Mouse (Mus musculus): ENCODE measurements at regions not wholly inside any gene's neighbourhood (a gene's known extent, or its start where the extent isn't known, plus 50 kb on each side); places are given as distances from the start of the nearest gene placed in this dataset.

GRCm38 (mm10) chr12:92509494-92509893, 660.5 kb upstream of the Sel1l start:
- Histone ChIP-seq H3K36me3 (ENCODE audit: control insufficient read depth, insufficient read depth) (no peaks in the 10 kb centered on the region), H3K4me2 (ENCODE audit: low read depth) (no peak overlapping the region), H3K4me3 (no peak overlapping the region), H3K27me3 (ENCODE audit: control insufficient read depth, insufficient read depth, insufficient read length) (no peaks in the 10 kb centered on the region), H3ac (ENCODE audit: control insufficient read depth, insufficient read length) (no peak overlapping the region), H3K79me2 (ENCODE audit: control insufficient read depth, insufficient read depth) (no peaks in the 10 kb centered on the region)
- TF ChIP-seq TCF3 (IDR thresholded peaks at IDR 0.05; ENCODE audit: insufficient read length, low read depth) (no peak), REST (IDR thresholded peaks at IDR 0.05; ENCODE audit: insufficient read depth, insufficient read length) (no peak), E2F4 (IDR thresholded peaks at IDR 0.05; ENCODE audit: insufficient read depth) (no peak), SRF (IDR thresholded peaks at IDR 0.05; ENCODE audit: control insufficient read depth, insufficient read length, low read depth) (no peak), POLR2AphosphoS2 (IDR thresholded peaks at IDR 0.05; ENCODE audit: insufficient read length, low read depth) (no peak), POLR2A (IDR thresholded peaks at IDR 0.05; ENCODE audit: insufficient read length, low read depth) (no peak), MYOG (IDR thresholded peaks at IDR 0.05; ENCODE audit: control insufficient read depth in 1 of 3, insufficient read depth in 1 of 3, insufficient read length in 2 of 3, low read depth in 2 of 3) (no peak)

DNA sequence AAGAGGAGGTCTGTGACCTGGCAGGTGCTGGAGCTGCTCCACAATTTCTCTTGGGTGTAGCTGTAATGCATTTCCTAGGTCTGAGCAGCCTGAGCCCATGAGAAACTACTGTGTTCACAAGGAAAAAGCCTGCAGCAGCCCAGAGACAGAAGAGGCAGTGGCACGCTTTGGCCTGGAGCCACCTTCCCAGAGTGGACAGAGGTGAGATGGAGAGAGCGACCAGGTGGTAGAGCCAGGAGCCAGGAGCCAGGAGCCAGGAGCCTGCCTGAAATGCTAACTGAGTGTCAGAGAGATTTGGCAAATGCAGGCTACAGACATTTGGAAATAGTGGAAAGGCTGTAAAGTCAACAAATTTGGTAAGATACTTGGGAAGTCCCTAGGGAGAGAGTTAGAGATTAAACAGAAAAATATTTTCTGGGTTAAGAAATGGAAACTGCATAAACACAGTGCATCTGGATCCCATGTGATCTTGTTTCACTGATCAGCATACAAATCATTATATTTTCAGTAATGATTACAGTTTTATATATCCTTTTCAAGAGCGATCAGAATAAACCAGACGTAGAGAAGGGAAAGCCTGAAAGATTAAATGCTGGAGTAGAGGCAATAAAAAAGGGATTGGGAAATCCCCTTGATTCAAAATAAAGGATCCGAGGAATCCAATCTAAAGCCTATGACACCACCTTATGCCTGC, 660.0 kb upstream of the Sel1l start:
- TF ChIP-seq TCF3 (IDR thresholded peaks at IDR 0.05; ENCODE audit: insufficient read length, low read depth), result no peak
- no peak for TF ChIP-seq POLR2AphosphoS2 (IDR thresholded peaks at IDR 0.05; ENCODE audit: insufficient read length, low read depth)
- Histone ChIP-seq H3K79me2 (ENCODE audit: control insufficient read depth, insufficient read depth) (no peaks in the 10 kb centered on the region), H3K4me2 (ENCODE audit: low read depth) (no peak overlapping the region), H3K36me3 (ENCODE audit: control insufficient read depth, insufficient read depth) (no peaks in the 10 kb centered on the region), H3ac (ENCODE audit: control insufficient read depth, insufficient read length) (no peak overlapping the region), H3K27me3 (ENCODE audit: control insufficient read depth, insufficient read depth, insufficient read length) (no peaks in the 10 kb centered on the region), H3K4me3 (no peak overlapping the region)

DNA sequence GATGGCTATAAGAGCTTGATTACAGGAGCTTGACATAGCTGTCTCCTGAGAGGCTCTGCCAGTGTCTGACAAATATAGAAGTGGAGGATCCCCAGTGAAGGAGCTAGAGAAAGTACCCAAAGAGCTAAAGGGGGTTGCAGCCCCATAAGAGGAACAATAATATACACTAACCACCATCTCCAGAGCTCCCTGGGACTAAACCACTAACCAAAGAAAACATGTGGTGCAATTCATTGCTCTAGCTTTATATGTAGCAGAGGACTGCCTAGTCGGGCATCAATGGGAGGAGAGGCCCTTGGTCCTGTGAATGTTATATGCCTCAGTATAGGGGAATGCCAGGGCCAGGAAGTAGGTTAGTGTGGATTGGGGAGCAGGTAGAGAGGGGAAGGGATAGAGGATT, 635.0 kb upstream of the Sel1l start:
- no peak overlapping the region for H3K4me2 ChIP-seq (ENCODE audit: low read depth)
- no peak for TF ChIP-seq TCF3 (IDR thresholded peaks at IDR 0.05; ENCODE audit: insufficient read length, low read depth)
- TF ChIP-seq USF1 (IDR thresholded peaks at IDR 0.05; ENCODE audit: low read depth), result no peak
- no peaks in the 10 kb centered on the region for H3K36me3 ChIP-seq (ENCODE audit: control insufficient read depth, insufficient read depth)
- H3ac ChIP-seq (ENCODE audit: control insufficient read depth, insufficient read length), result no peak overlapping the region
- no peaks in the 10 kb centered on the region for H3K27me3 ChIP-seq (ENCODE audit: control insufficient read depth, insufficient read depth, insufficient read length)
- H3K4me3 ChIP-seq, result no peak overlapping the region
- H3K79me2 ChIP-seq (ENCODE audit: control insufficient read depth, insufficient read depth), result no peaks in the 10 kb centered on the region

DNA sequence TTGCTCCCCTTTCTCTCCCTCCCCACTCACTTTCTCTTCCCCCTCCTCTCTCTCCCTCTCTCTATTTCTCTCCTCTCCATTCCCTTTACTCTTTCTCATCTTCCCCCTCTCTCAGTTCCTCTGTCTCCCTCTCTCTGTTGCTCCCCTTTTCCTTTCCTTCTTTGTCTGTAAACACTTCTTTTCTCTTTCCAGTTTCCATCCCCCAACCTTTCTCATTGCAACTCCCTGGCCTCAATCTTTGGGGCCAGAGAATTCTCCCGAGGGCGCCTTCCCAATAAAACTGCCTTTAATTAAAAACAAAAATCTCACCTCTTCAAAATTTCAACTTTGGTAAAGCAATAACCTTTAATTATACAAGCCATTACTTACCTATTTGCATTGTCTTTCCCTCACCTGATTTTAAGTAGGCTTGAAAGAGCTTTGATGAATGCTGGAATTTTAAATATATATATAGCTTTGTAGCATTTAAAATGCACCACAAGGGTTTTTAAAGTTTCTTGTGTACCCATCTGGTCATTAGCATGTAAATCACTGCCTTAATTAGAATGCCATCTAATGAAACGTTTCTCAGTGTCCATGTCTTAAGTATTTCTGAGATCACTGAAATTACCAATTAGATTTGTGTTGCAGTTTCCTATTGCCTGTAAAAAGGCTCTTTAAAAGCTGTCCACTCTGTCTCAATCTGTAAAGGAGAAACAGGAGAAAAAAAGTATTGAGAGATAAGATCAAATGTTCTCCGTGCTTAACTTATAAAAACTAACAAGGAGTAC, 625.5 kb upstream of the Sel1l start:
- no peak overlapping the region for H3K4me3 ChIP-seq
- TF ChIP-seq E2F4 (IDR thresholded peaks at IDR 0.05; ENCODE audit: insufficient read depth) (no peak), MYOD1 (IDR thresholded peaks at IDR 0.05; ENCODE audit: control insufficient read depth in 1 of 3, insufficient read length in 2 of 3, low read depth in 2 of 3) (no peak), REST (IDR thresholded peaks at IDR 0.05; ENCODE audit: insufficient read depth, insufficient read length) (no peak), USF1 (IDR thresholded peaks at IDR 0.05; ENCODE audit: low read depth) (no peak), SRF (IDR thresholded peaks at IDR 0.05; ENCODE audit: control insufficient read depth, insufficient read length, low read depth) (no peak), POLR2A (IDR thresholded peaks at IDR 0.05; ENCODE audit: insufficient read length, low read depth) (no peak)
- no peak overlapping the region for H3ac ChIP-seq (ENCODE audit: control insufficient read depth, insufficient read length)
- no peaks in the 10 kb centered on the region for H3K36me3 ChIP-seq (ENCODE audit: control insufficient read depth, insufficient read depth)
- no peaks in the 10 kb centered on the region for H3K79me2 ChIP-seq (ENCODE audit: control insufficient read depth, insufficient read depth)
- no peak overlapping the region for H3K4me2 ChIP-seq (ENCODE audit: low read depth)
- no peaks in the 10 kb centered on the region for H3K27me3 ChIP-seq (ENCODE audit: control insufficient read depth, insufficient read depth, insufficient read length)

GRCm38 (mm10) chr12:92451110-92451818, 602.3 kb upstream of the Sel1l start:
- TF ChIP-seq TCF12 (IDR thresholded peaks at IDR 0.05; ENCODE audit: insufficient read depth, poor library complexity, severe bottlenecking) (no peak), CEBPB (IDR thresholded peaks at IDR 0.05; ENCODE audit: insufficient read depth, poor library complexity, severe bottlenecking) (no peak), E2F4 (IDR thresholded peaks at IDR 0.05; ENCODE audit: insufficient read depth) (no peak), REST (IDR thresholded peaks at IDR 0.05; ENCODE audit: insufficient read depth, insufficient read length) (no peak), POLR2A (IDR thresholded peaks at IDR 0.05; ENCODE audit: insufficient read length, low read depth) (no peak), USF1 (IDR thresholded peaks at IDR 0.05; ENCODE audit: low read depth) (no peak), TCF3 (IDR thresholded peaks at IDR 0.05; ENCODE audit: insufficient read length, low read depth) (no peak), SRF (IDR thresholded peaks at IDR 0.05; ENCODE audit: control insufficient read depth, insufficient read length, low read depth) (no peak), MAX (IDR thresholded peaks at IDR 0.05; ENCODE audit: low read depth) (no peak), MYOD1 (IDR thresholded peaks at IDR 0.05; ENCODE audit: control insufficient read depth in 1 of 3, insufficient read length in 2 of 3, low read depth in 2 of 3) (no peak), POLR2AphosphoS2 (IDR thresholded peaks at IDR 0.05; ENCODE audit: insufficient read length, low read depth) (no peak), MYOG (IDR thresholded peaks at IDR 0.05; ENCODE audit: control insufficient read depth in 1 of 3, insufficient read depth in 1 of 3, insufficient read length in 2 of 3, low read depth in 2 of 3) (no peak)
- Histone ChIP-seq H3K79me2 (ENCODE audit: control insufficient read depth, insufficient read depth) (no peaks in the 10 kb centered on the region), H3K4me3 (no peak overlapping the region), H3K4me2 (ENCODE audit: low read depth) (no peak overlapping the region), H3ac (ENCODE audit: control insufficient read depth, insufficient read length) (no peak overlapping the region), H3K27me3 (ENCODE audit: control insufficient read depth, insufficient read depth, insufficient read length) (no peaks in the 10 kb centered on the region), H3K36me3 (ENCODE audit: control insufficient read depth, insufficient read depth) (no peaks in the 10 kb centered on the region)
